Mouse (Mus musculus): Measurements from ENCODE around the gene Gstk1.

DNA sequence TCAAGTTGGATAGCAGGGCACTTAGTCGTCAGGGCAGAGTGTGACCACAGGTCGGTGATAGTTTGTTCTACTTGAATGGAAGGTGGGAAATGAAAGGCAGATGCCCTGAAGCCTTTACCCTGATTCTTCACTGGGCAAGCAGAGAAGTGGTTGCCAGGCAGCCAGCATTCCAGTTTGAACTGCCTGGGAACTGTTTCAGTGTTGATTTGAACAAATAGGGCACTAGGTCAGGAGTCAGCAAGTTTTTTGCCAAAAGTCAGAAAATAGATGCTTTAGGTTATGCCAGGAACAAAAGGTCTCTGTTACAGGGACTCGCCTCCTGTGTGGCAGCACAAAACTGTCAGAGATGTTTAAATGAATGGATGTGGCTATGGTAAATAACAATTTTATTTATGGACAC lies 23.4 kb upstream of the Gstk1 start:
- TF ChIP-seq CTCF (IDR thresholded peaks at IDR 0.05; ENCODE audit: borderline replicate concordance, insufficient read depth, low read length), result no peak
- TF ChIP-seq POLR2A (IDR thresholded peaks at IDR 0.05; ENCODE audit: low read depth, low read length), result no peak

All from embryonic fibroblast, embryonic 13.5 days (primary cell).